Mouse (Mus musculus): ENCODE measurements around the gene Mfsd14a.

Mfsd14a gene

GRCm38 (mm10) chr3:116601781-116602180, 60.7 kb downstream of the Mfsd14a start:
- no peak for DNase-seq (ENCODE audit: low read depth, low spot score)

- no peak for DNase-seq (ENCODE audit: low read depth, low spot score)
Observed at GRCm38 (mm10) chr3:116601005-116601404, 61.5 kb downstream of the Mfsd14a start.

- DNase-seq (ENCODE audit: low read depth, low spot score), result no peak
Observed at GRCm38 (mm10) chr3:116599705-116600104, 62.8 kb downstream of the Mfsd14a start.

- DNase-seq (ENCODE audit: low read depth, low spot score), result no peak
Observed at GRCm38 (mm10) chr3:116595603-116595991, 66.9 kb downstream of the Mfsd14a start.

GRCm38 (mm10) chr3:116594728-116595602, 67.5 kb downstream of the Mfsd14a start, which contains the start of gene Sass6:
Gene Sass6, plus strand, starts transcription at chr3:116594982.
- DNase-seq (ENCODE audit: low read depth, low spot score), result peak; percentile 95

- peak; percentile 51 for DNase-seq (ENCODE audit: low read depth, low spot score)
Observed at GRCm38 (mm10) chr3:116594076-116594727, 68.3 kb downstream of the Mfsd14a start.

- DNase-seq (ENCODE audit: low read depth, low spot score), result no peak
Observed at GRCm38 (mm10) chr3:116582201-116582600, 80.3 kb downstream of the Mfsd14a start.
